In the genomic region with DNA sequence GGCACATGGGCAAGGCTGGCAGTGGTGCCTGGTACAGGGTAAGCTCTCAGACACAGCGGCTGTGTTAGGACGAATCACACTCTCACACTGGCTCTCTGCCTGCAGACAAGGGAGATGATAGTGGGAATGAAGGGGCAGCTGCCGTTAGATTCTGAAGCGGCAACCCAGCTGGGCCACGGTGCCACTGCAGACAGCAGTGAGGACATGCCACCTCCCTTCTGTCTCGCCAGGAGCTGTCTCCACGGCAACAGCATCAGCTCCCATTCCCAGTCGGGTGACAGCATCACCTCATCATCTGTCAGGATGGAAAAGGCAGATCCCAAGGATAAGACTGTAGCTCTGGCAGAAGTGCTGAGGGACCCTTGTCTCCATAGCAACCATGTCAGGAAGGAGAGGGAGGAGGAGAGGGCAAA, we compare ENCODE assay signal across 10 mouse cellular contexts. TPM values are rescaled to one million over a fixed set of nuclear protein-coding genes. Genes with fewer than 3 reads are reported as not detected.
DNase-seq lines count a peak whose midpoint lies in the region; ATAC-seq and TF ChIP-seq lines count a peak whose summit lies in the region.
"Had no signal": no experiment of that assay in that cellular context is flagged by ENCODE, and none has a peak within 500 bp of the region (broad histone marks: within the 10 kb centered on the region; RNA-seq: fewer than 3 reads in every experiment).

No protein-coding gene starts in this region.

- H3K9ac ChIP-seq in embryonic facial prominence, embryonic 14.5 days (ENCODE audit: low read depth, low read length): no peak overlapping the region
- H3K9ac ChIP-seq in neural tube, embryonic 14.5 days (replicated peaks; ENCODE audit: low read depth, low read length): peak overlapping the region; percentile 21; the same call in 1 of the 2 replicates

- no peak overlapping the region for H3K4me2 ChIP-seq in embryonic facial prominence, embryonic 14.5 days (ENCODE audit: low read depth, low read length)
- H3K4me2 ChIP-seq in neural tube, embryonic 14.5 days (ENCODE audit: low read depth, low read length): peak overlapping the region; percentile 17

- peak; percentile 42; the same call in 1 of the 2 replicates for ATAC-seq in frontal cortex, adult (ENCODE audit: low TSS enrichment)
- peak; percentile 50; the same call in 1 of the 2 replicates for ATAC-seq in embryonic facial prominence, embryonic 14.5 days (ENCODE audit: low read depth)
- ATAC-seq in neural tube, embryonic 14.5 days (ENCODE audit: low read depth): peak; percentile 90
- ATAC-seq in activated CD4-positive, CD25-positive, alpha-beta regulatory T cell, adult 4 months: no peak

- no peaks in the 10 kb centered on the region for H3K27me3 ChIP-seq in embryonic facial prominence, embryonic 14.5 days (replicated peaks; ENCODE audit: control insufficient read depth, insufficient read depth, low read length)
- H3K27me3 ChIP-seq in neural tube, embryonic 14.5 days (ENCODE audit: control insufficient read depth, insufficient read depth, low read length): no peaks in the 10 kb centered on the region
- H3K27me3 ChIP-seq in thymus, adult 2 months (ENCODE audit: control insufficient read depth, insufficient read depth, low read length): no peaks in the 10 kb centered on the region
- H3K27me3 ChIP-seq: CH12.LX had no signal

- no peak overlapping the region for H3K4me3 ChIP-seq in embryonic facial prominence, embryonic 14.5 days (ENCODE audit: low read depth, low read length)
- H3K4me3 ChIP-seq in neural tube, embryonic 14.5 days (ENCODE audit: low read depth, low read length): no peak overlapping the region
- H3K4me3 ChIP-seq in thymus, adult 2 months (ENCODE audit: control insufficient read depth, insufficient read depth, low read length): no peak overlapping the region

- no peaks in the 10 kb centered on the region for H3K9me3 ChIP-seq in embryonic facial prominence, embryonic 14.5 days (ENCODE audit: control insufficient read depth, low read length)
- H3K9me3 ChIP-seq in neural tube, embryonic 14.5 days (ENCODE audit: control insufficient read depth, low read length): no peaks in the 10 kb centered on the region

- peaks cover 5% of the 10 kb centered on the region; the same call in 1 of the 2 replicates for H3K4me1 ChIP-seq in embryonic facial prominence, embryonic 14.5 days (ENCODE audit: control insufficient read depth, insufficient read depth, low read length)
- H3K4me1 ChIP-seq in neural tube, embryonic 14.5 days (ENCODE audit: control insufficient read depth, insufficient read depth, low read length): peaks cover 31% of the 10 kb centered on the region
- H3K4me1 ChIP-seq in thymus, adult 2 months (replicated peaks; ENCODE audit: control insufficient read depth, insufficient read depth, low read length): no peaks in the 10 kb centered on the region

- no peak for TF ChIP-seq POLR2A in thymus, adult 2 months (IDR thresholded peaks at IDR 0.05; ENCODE audit: control insufficient read depth, extremely low read depth, insufficient read depth, low read length, poor library complexity)

- TF ChIP-seq CTCF in thymus, adult 2 months (IDR thresholded peaks at IDR 0.05; ENCODE audit: borderline replicate concordance, control insufficient read depth, extremely low read depth, insufficient read depth, low read length, poor library complexity): no peak

- DNase-seq in frontal cortex, postnatal 25 days (ENCODE audit: low spot score in 2 of 2): no peak
- no peak for DNase-seq in embryonic facial prominence, embryonic 14.5 days (ENCODE audit: low spot score)
- DNase-seq in layer of hippocampus, adult 9-11 months: peak; percentile 85
- DNase-seq in urinary bladder, adult 2 months (ENCODE audit: low spot score): no peak
- no peak for DNase-seq in thymus, adult 2 months

- WGBS in embryonic facial prominence, embryonic 14.5 days: 78% methylated on average over 8 of the region's 8 CpGs
- WGBS in neural tube, embryonic 14.5 days: 17% methylated on average over 8 of the region's 8 CpGs
- WGBS in thymus, adult 2 months: 97% methylated on average over 8 of the region's 8 CpGs

- H3K36me3 ChIP-seq in embryonic facial prominence, embryonic 14.5 days (ENCODE audit: control insufficient read depth, insufficient read depth, low read length): peaks cover 86% of the 10 kb centered on the region
- H3K36me3 ChIP-seq in neural tube, embryonic 14.5 days (ENCODE audit: control insufficient read depth, insufficient read depth, low read length): peaks cover 29% of the 10 kb centered on the region
- H3K36me3 ChIP-seq in thymus, adult 2 months (ENCODE audit: control insufficient read depth, insufficient read depth, low read length): no peaks in the 10 kb centered on the region

- H3K27ac ChIP-seq in embryonic facial prominence, embryonic 14.5 days (replicated peaks; ENCODE audit: low read depth, low read length): no peak overlapping the region; the same call in 1 of the 2 replicates
- H3K27ac ChIP-seq in neural tube, embryonic 14.5 days (ENCODE audit: low read depth, low read length): peak overlapping the region; percentile 79
- no peak overlapping the region for H3K27ac ChIP-seq in thymus, adult 2 months (ENCODE audit: control insufficient read depth, insufficient read depth, low read length)

RNA-seq across cellular contexts. Expression of a gene that starts 29.2 kb away (rescaled TPM):
- 5.2 and 6.3 TPM in 2 replicates for polyA plus RNA-seq in embryonic facial prominence, embryonic 14.5 days (2014; fragmentation: Nextera tagmentation; extraction: Ambion mirVana)
- polyA plus RNA-seq in neural tube, embryonic 14.5 days (2014; fragmentation: Nextera tagmentation; extraction: Ambion mirVana): 10.0 and 10.2 TPM in 2 replicates
- 3.0 and 7.1 TPM in 2 replicates for polyA plus RNA-seq in urinary bladder, adult 2 months (2012; rRNA removed)
- 5.2 and 5.3 TPM in 2 replicates for polyA plus RNA-seq in thymus, adult 2 months (2012; rRNA removed)
- under 1 TPM in 1 of 2 experiments, not detected in 1; 0.05 TPM for polyA plus RNA-seq in activated CD4-positive, CD25-positive, alpha-beta regulatory T cell, adult 4 months (2017; shearing (Covaris generic))

RNA-seq across cellular contexts. Expression of a gene that starts 37.0 kb away (rescaled TPM):
- not detected in 2 replicates for polyA plus RNA-seq in embryonic facial prominence, embryonic 14.5 days (2014; fragmentation: Nextera tagmentation; extraction: Ambion mirVana)
- not detected in 2 replicates for polyA plus RNA-seq in neural tube, embryonic 14.5 days (2014; fragmentation: Nextera tagmentation; extraction: Ambion mirVana)
- polyA plus RNA-seq in urinary bladder, adult 2 months (2012; rRNA removed): 0.19 TPM in 1 of 2 replicates, not detected in the other
- polyA plus RNA-seq in thymus, adult 2 months (2012; rRNA removed): not detected in 2 replicates
- not detected for polyA plus RNA-seq in activated CD4-positive, CD25-positive, alpha-beta regulatory T cell, adult 4 months (2017; shearing (Covaris generic))
- polyA plus RNA-seq: gonadal fat pad, adult 2 months had no signal

RNA-seq across cellular contexts. Expression of a gene that starts 42.9 kb away (rescaled TPM):
- 25.8 and 32.7 TPM in 2 replicates for polyA plus RNA-seq in embryonic facial prominence, embryonic 14.5 days (2014; fragmentation: Nextera tagmentation; extraction: Ambion mirVana)
- polyA plus RNA-seq in neural tube, embryonic 14.5 days (2014; fragmentation: Nextera tagmentation; extraction: Ambion mirVana): 6.8 and 8.5 TPM in 2 replicates
- 5.7 and 6.6 TPM in 2 replicates for polyA plus RNA-seq in urinary bladder, adult 2 months (2012; rRNA removed)
- polyA plus RNA-seq in thymus, adult 2 months (2012; rRNA removed): 11.9 and 12.3 TPM in 2 replicates
- polyA plus RNA-seq in activated CD4-positive, CD25-positive, alpha-beta regulatory T cell, adult 4 months (2017; shearing (Covaris generic)): 10 to 100 TPM; 16.0 to 17.1 TPM

RNA-seq across cellular contexts. Expression of a gene that starts 58.0 kb away (rescaled TPM):
- polyA plus RNA-seq in embryonic facial prominence, embryonic 14.5 days (2014; fragmentation: Nextera tagmentation; extraction: Ambion mirVana): 43.3 and 49.6 TPM in 2 replicates
- 146 and 158 TPM in 2 replicates for polyA plus RNA-seq in neural tube, embryonic 14.5 days (2014; fragmentation: Nextera tagmentation; extraction: Ambion mirVana)
- 37.0 and 42.9 TPM in 2 replicates for polyA plus RNA-seq in urinary bladder, adult 2 months (2012; rRNA removed)
- 171 and 197 TPM in 2 replicates for polyA plus RNA-seq in thymus, adult 2 months (2012; rRNA removed)
- polyA plus RNA-seq in activated CD4-positive, CD25-positive, alpha-beta regulatory T cell, adult 4 months (2017; shearing (Covaris generic)): 100 to 1,000 TPM; 107 to 115 TPM
